Mouse (Mus musculus): ENCODE measurements around the gene Htr6. TPM values are rescaled to one million over a fixed set of nuclear protein-coding genes. Genes with fewer than 3 reads are reported as not detected.

Gene Htr6
- polyA plus RNA-seq, 2 experiments: 0.22 to 1.2 TPM

GRCm38 (mm10) chr4:139058029-139058428 lies 17.3 kb downstream of the Htr6 start:
- no peaks in the 10 kb centered on the region for H3K4me1 ChIP-seq (ENCODE audit: control insufficient read depth, insufficient read depth, low read length)
- no peak for ATAC-seq (ENCODE audit: low FRiP score, low read depth)

GRCm38 (mm10) chr4:139057291-139057690 lies 18.1 kb downstream of the Htr6 start:
- no peak for DNase-seq (ENCODE audit: low spot score)
- Histone ChIP-seq H3K27ac (replicated peaks; ENCODE audit: low read depth, low read length) (no peak overlapping the region), H3K27me3 (ENCODE audit: control insufficient read depth, insufficient read depth, low read length) (no peaks in the 10 kb centered on the region), H3K4me2 (replicated peaks; ENCODE audit: low read depth, low read length, severe bottlenecking) (no peak overlapping the region), H3K9me3 (ENCODE audit: control insufficient read depth, low read length) (no peaks in the 10 kb centered on the region), H3K36me3 (ENCODE audit: control insufficient read depth, insufficient read depth, low read length) (no peaks in the 10 kb centered on the region), H3K4me1 (ENCODE audit: control insufficient read depth, insufficient read depth, low read length) (no peaks in the 10 kb centered on the region), H3K9ac (ENCODE audit: low read depth, low read length, severe bottlenecking) (no peak overlapping the region), H3K4me3 (replicated peaks; ENCODE audit: low read length) (no peak overlapping the region)
- no peak for ATAC-seq (ENCODE audit: low FRiP score, low read depth)
- TF ChIP-seq POLR2A (IDR thresholded peaks at IDR 0.05; ENCODE audit: borderline replicate concordance, extremely low read depth, insufficient read depth, insufficient read length): no peak
- WGBS: 65% methylated on average over 5 of the region's 5 CpGs

More at GRCm38 (mm10) chr4:139058029-139058428, 17.3 kb downstream of the Htr6 start:
- no peak for TF ChIP-seq POLR2A (IDR thresholded peaks at IDR 0.05; ENCODE audit: borderline replicate concordance, extremely low read depth, insufficient read depth, insufficient read length)
- no peaks in the 10 kb centered on the region for H3K36me3 ChIP-seq (ENCODE audit: control insufficient read depth, insufficient read depth, low read length)
- H3K9me3 ChIP-seq (ENCODE audit: control insufficient read depth, low read length): no peaks in the 10 kb centered on the region
- H3K27ac ChIP-seq (replicated peaks; ENCODE audit: low read depth, low read length): no peak overlapping the region
- no peak for DNase-seq (ENCODE audit: low spot score)
- 88% methylated on average over 5 of the region's 5 CpGs for whole genome bisulfite sequencing
- H3K9ac ChIP-seq (ENCODE audit: low read depth, low read length, severe bottlenecking): no peak overlapping the region
- no peak overlapping the region for H3K4me3 ChIP-seq (replicated peaks; ENCODE audit: low read length)
- no peak overlapping the region for H3K4me2 ChIP-seq (replicated peaks; ENCODE audit: low read depth, low read length, severe bottlenecking)
- no peaks in the 10 kb centered on the region for H3K27me3 ChIP-seq (ENCODE audit: control insufficient read depth, insufficient read depth, low read length)

GRCm38 (mm10) chr4:139055744-139056143 lies 19.6 kb downstream of the Htr6 start:
- no peaks in the 10 kb centered on the region for H3K9me3 ChIP-seq (ENCODE audit: control insufficient read depth, low read length)
- H3K36me3 ChIP-seq (ENCODE audit: control insufficient read depth, insufficient read depth, low read length): no peaks in the 10 kb centered on the region
- DNase-seq (ENCODE audit: low spot score): no peak
- 62% methylated on average over 3 of the region's 3 CpGs for WGBS
- TF ChIP-seq POLR2A (IDR thresholded peaks at IDR 0.05; ENCODE audit: borderline replicate concordance, extremely low read depth, insufficient read depth, insufficient read length): no peak
- no peaks in the 10 kb centered on the region for H3K27me3 ChIP-seq (ENCODE audit: control insufficient read depth, insufficient read depth, low read length)
- no peak for ATAC-seq (ENCODE audit: low FRiP score, low read depth)
- H3K27ac ChIP-seq (replicated peaks; ENCODE audit: low read depth, low read length): no peak overlapping the region
- no peak overlapping the region for H3K4me2 ChIP-seq (replicated peaks; ENCODE audit: low read depth, low read length, severe bottlenecking)
- H3K4me3 ChIP-seq (replicated peaks; ENCODE audit: low read length): no peak overlapping the region
- no peak overlapping the region for H3K9ac ChIP-seq (ENCODE audit: low read depth, low read length, severe bottlenecking)
- no peaks in the 10 kb centered on the region for H3K4me1 ChIP-seq (ENCODE audit: control insufficient read depth, insufficient read depth, low read length)

- Histone ChIP-seq H3K4me3 (replicated peaks; ENCODE audit: low read length) (no peak overlapping the region), H3K36me3 (ENCODE audit: control insufficient read depth, insufficient read depth, low read length) (no peaks in the 10 kb centered on the region), H3K9me3 (ENCODE audit: control insufficient read depth, low read length) (no peaks in the 10 kb centered on the region), H3K27ac (replicated peaks; ENCODE audit: low read depth, low read length) (no peak overlapping the region), H3K27me3 (ENCODE audit: control insufficient read depth, insufficient read depth, low read length) (no peaks in the 10 kb centered on the region), H3K4me1 (ENCODE audit: control insufficient read depth, insufficient read depth, low read length) (no peaks in the 10 kb centered on the region), H3K9ac (ENCODE audit: low read depth, low read length, severe bottlenecking) (no peak overlapping the region), H3K4me2 (replicated peaks; ENCODE audit: low read depth, low read length, severe bottlenecking) (no peak overlapping the region)
- WGBS: 79% methylated on average over 4 of the region's 4 CpGs
- DNase-seq (ENCODE audit: low spot score) (no peak), ATAC-seq (ENCODE audit: low FRiP score, low read depth) (no peak)
- no peak for TF ChIP-seq POLR2A (IDR thresholded peaks at IDR 0.05; ENCODE audit: borderline replicate concordance, extremely low read depth, insufficient read depth, insufficient read length)
These were observed 20.0 kb downstream of the Htr6 start for GRCm38 (mm10) chr4:139055336-139055735.

GRCm38 (mm10) chr4:139054300-139054923 lies 21.0 kb downstream of the Htr6 start:
- Histone ChIP-seq H3K36me3 (ENCODE audit: control insufficient read depth, insufficient read depth, low read length) (no peaks in the 10 kb centered on the region), H3K27ac (replicated peaks; ENCODE audit: low read depth, low read length) (no peak overlapping the region), H3K9me3 (ENCODE audit: control insufficient read depth, low read length) (no peaks in the 10 kb centered on the region), H3K9ac (ENCODE audit: low read depth, low read length, severe bottlenecking) (no peak overlapping the region), H3K27me3 (ENCODE audit: control insufficient read depth, insufficient read depth, low read length) (no peaks in the 10 kb centered on the region), H3K4me2 (replicated peaks; ENCODE audit: low read depth, low read length, severe bottlenecking) (no peak overlapping the region), H3K4me1 (ENCODE audit: control insufficient read depth, insufficient read depth, low read length) (no peaks in the 10 kb centered on the region), H3K4me3 (replicated peaks; ENCODE audit: low read length) (no peak overlapping the region)
- TF ChIP-seq POLR2A (IDR thresholded peaks at IDR 0.05; ENCODE audit: borderline replicate concordance, extremely low read depth, insufficient read depth, insufficient read length): no peak
- WGBS: 39% methylated on average over 9 of the region's 9 CpGs
- no peak for DNase-seq (ENCODE audit: low spot score)
- ATAC-seq (ENCODE audit: low FRiP score, low read depth): no peak

Data from limb, embryonic 14.5 days (tissue).